Mouse (Mus musculus) midbrain, postnatal 0 days (tissue): ENCODE data around the gene Qars. TPM values are rescaled to one million over a fixed set of nuclear protein-coding genes. Genes with fewer than 3 reads are reported as not detected.

Source experiments
- ATAC-seq: fragments of 200-750 bp; cut with Nextera tagmentation; 2 replicates; pipeline ENCODE4 v1.8.0; 2017; ENCODE audit warnings: moderate number of reproducible peaks, mild to moderate bottlenecking, moderate TSS enrichment, moderate library complexity; ENCODE audit not compliant: low FRiP score
- DNase-seq: peaks from one replicate; pipeline ENCODE4 v3.0.0-alpha.2; 2015; ENCODE audit warnings: low spot score
- H3K27ac ChIP-seq: fragments of 300-500 bp; sonication (generic); 2 replicates; pipeline ENCODE4 v1.5.1; 2014; ENCODE audit warnings: low read depth, mild to moderate bottlenecking, low read length, mixed read lengths
- H3K27me3 ChIP-seq: fragments of 300-500 bp; sonication (generic); 2 replicates; pipeline ENCODE4 v1.6.1; 2014; ENCODE audit warnings: low read length, control low read depth, mixed read lengths; ENCODE audit not compliant: insufficient read depth
- H3K36me3 ChIP-seq: fragments of 300-500 bp; sonication (generic); 2 replicates; pipeline ENCODE4 v1.6.1; 2014; ENCODE audit warnings: low read length, control low read depth, mixed read lengths; ENCODE audit not compliant: insufficient read depth
- H3K4me1 ChIP-seq: fragments of 300-500 bp; sonication (generic); 2 replicates; pipeline ENCODE4 v1.6.1; 2014; ENCODE audit warnings: mild to moderate bottlenecking, control low read depth, antibody characterized with exemption, low read length, mixed read lengths; ENCODE audit not compliant: insufficient read depth
- H3K4me2 ChIP-seq: fragments of 300-500 bp; sonication (generic); 2 replicates; pipeline ENCODE4 v1.6.1; 2014; ENCODE audit warnings: low read depth, mild to moderate bottlenecking, low read length, mixed read lengths; ENCODE audit not compliant: poor library complexity, severe bottlenecking
- H3K4me3 ChIP-seq: fragments of 300-500 bp; sonication (generic); 2 replicates; pipeline ENCODE4 v1.5.1; 2014; ENCODE audit warnings: low read depth, mild to moderate bottlenecking, low read length, moderate library complexity
- H3K9ac ChIP-seq: fragments of 300-500 bp; sonication (generic); replicated peaks from 2 replicates; pipeline ENCODE4 v1.6.1; 2014; ENCODE audit warnings: mild to moderate bottlenecking, low read length, moderate library complexity, mixed read lengths; ENCODE audit not compliant: poor library complexity, severe bottlenecking
- H3K9me3 ChIP-seq: fragments of 300-500 bp; sonication (generic); 2 replicates; pipeline ENCODE4 v1.6.1; 2016; ENCODE audit warnings: low read length, control low read depth
- CTCF ChIP-seq: IDR thresholded peaks from 2 replicates; pipeline ENCODE4 v1.5.1; 2016; ENCODE audit warnings: antibody characterized with exemption, mild to moderate bottlenecking
- WGBS: fragments of 180-500 bp; shearing (Covaris S2); extraction: QIAGEN DNeasy Blood & Tissue Kit; methylation state at CpG from one replicate; pipeline ENCODE4 v1.1.7; 2014; 5-methylcytosine and 5-hydroxymethylcytosine counted together
- polyA plus RNA-seq: library from polyadenylated mRNA; unstranded; fragments of >200 nt; fragmentation: Nextera tagmentation; extraction: Ambion mirVana; gene quantifications from 2 replicates; pipeline ENCODE4 v1.2.1, GENCODE M21; 2015
- total RNA-seq: library from RNA; depleted of rRNA; stranded (reverse); fragments of >200 nt; gene quantifications from 2 replicates; pipeline ENCODE4 v1.2.3, GENCODE M21; 2014; rRNA removed

The Qars gene
- total and polyA plus RNA-seq, 2 experiments from 2014 or later: 62.6 to 107 TPM

DNA sequence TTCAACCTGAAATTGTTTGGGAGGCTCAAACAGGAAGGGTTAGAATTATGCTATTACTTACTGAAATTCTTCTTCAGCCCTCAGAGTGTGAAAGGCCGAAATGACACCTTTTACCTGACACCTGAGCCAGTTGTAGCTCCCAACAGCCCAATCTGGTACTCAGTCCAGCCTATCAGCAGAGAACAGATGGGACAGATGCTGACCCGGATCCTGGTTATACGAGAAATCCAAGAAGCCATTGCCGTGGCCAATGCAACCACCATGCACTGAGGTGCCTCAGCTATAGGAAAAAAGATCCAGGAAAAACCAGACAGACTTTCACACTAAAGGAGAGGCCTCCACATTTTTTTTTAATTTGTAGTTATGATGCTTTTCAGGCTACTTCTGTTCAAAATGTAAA is 51.7 kb downstream of the Qars start:
- TF ChIP-seq CTCF: no peak
- peaks cover 40% of the 10 kb centered on the region for H3K36me3 ChIP-seq
- ATAC-seq (no peak), DNase-seq (no peak)
- 93% methylated on average over 4 of the region's 4 CpGs for WGBS
- H3K4me1 ChIP-seq: peaks cover 7% of the 10 kb centered on the region; the same call in 1 of the 2 replicates
- H3K27ac ChIP-seq: no peak overlapping the region
- no peaks in the 10 kb centered on the region for H3K27me3 ChIP-seq
- H3K4me3 ChIP-seq: no peak overlapping the region
- H3K9me3 ChIP-seq: no peaks in the 10 kb centered on the region
- H3K9ac ChIP-seq: no peak overlapping the region
- no peak overlapping the region for H3K4me2 ChIP-seq

DNA sequence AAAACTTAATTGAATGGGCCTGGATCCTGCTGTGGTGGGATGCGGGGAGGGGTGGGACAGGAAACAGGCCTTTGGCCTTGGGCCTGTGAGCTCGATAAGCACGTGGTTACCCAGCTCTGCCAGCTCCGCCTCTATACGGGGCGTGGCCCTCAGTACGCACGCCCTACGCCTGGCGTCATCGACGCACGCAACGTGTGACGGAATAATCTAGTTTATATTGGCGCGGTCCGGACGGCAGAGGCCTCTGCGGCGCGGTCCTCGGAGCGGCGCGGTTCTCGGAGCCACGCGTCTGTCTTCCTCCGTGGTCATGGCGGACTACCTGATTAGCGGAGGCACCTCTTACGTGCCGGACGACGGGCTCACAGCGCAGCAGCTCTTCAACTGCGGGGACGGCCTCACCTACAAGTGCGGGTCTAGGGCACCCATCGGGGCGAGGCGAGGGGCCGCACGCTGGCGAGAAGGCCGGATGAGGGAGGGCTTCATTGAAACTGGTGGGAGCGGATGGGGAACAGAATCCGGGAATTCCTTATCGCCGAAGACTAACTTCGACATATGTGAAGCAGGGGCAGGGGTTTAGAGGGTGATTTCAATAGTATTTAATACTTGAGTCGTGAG is 52.8 kb downstream of the Qars start, which contains the start of gene Impdh2:
TSS of gene Impdh2 (plus strand) at position 60 of the 615 bp plus-strand sequence.
- TF ChIP-seq CTCF: peak; percentile 28
- peak within 1 kb of the TSS; percentile 69 for H3K4me2 ChIP-seq
- ATAC-seq (peak; percentile 97), DNase-seq (peak; percentile 99)
- peak within 1 kb of the TSS; percentile 53 for H3K4me3 ChIP-seq
- under 1% methylated on average over 53 of the region's 53 CpGs for WGBS
- peaks cover 47% of the 10 kb centered on the region for H3K36me3 ChIP-seq
- H3K9me3 ChIP-seq: no peaks in the 10 kb centered on the region
- H3K27ac ChIP-seq: peak within 1 kb of the TSS; percentile 65
- H3K27me3 ChIP-seq: no peaks in the 10 kb centered on the region
- peaks cover 7% of the 10 kb centered on the region; the same call in 1 of the 2 replicates for H3K4me1 ChIP-seq
- H3K9ac ChIP-seq: peak within 1 kb of the TSS; percentile 71

DNA sequence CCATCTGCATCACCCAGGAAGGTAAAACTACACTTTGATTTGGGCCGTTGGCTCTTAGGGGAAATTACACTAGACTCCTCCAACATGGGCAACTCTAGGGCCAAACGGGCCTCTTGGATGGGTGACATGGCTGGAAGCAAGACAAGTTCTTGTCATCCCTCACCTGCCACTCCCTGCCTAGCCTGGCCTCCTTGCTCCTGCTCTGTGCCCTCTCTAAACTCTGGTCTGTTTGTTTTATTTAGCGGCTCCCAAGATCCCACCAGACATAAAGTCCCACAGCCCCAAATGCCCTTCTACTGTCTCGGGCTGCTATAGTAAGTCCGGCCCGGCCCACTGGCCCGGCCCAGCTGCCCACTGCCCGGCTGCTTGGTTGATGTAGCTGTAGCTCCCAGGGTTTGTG is 56.2 kb downstream of the Qars start:
- H3K4me1 ChIP-seq: peaks cover 16% of the 10 kb centered on the region
- peaks cover 24% of the 10 kb centered on the region for H3K36me3 ChIP-seq
- no peak overlapping the region for H3K27ac ChIP-seq
- DNase-seq (no peak), ATAC-seq (no peak)
- TF ChIP-seq CTCF: no peak
- no peak overlapping the region for H3K9ac ChIP-seq
- no peak overlapping the region for H3K4me3 ChIP-seq
- no peaks in the 10 kb centered on the region for H3K27me3 ChIP-seq
- 95% methylated on average over 8 of the region's 8 CpGs for WGBS
- H3K9me3 ChIP-seq: no peaks in the 10 kb centered on the region
- no peak overlapping the region for H3K4me2 ChIP-seq

DNA sequence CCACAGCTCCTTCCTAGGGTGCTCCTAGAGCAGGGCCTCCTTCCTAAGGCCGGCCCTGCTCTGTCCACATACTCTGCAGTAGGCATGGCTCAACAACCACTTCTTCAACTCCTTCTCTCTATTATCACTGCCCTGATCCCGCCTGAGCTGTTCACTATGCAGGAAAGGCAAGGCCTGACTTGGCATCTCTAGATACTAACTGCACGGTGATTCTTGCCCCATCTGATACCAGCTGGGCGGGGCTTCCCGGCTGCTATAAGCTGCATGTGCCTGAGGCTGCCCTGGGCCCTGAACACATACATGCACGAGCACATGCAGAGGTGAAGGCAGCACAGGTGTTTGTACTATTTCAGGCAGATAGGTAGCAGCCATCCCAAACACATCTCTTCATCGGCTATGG is 56.6 kb downstream of the Qars start:
- Histone ChIP-seq H3K27me3 (no peaks in the 10 kb centered on the region), H3K4me3 (no peak overlapping the region), H3K27ac (no peak overlapping the region), H3K9ac (no peak overlapping the region), H3K9me3 (no peaks in the 10 kb centered on the region), H3K36me3 (peaks cover 24% of the 10 kb centered on the region), H3K4me2 (no peak overlapping the region), H3K4me1 (peaks cover 16% of the 10 kb centered on the region)
- 90% methylated on average over 7 of the region's 7 CpGs for WGBS
- TF ChIP-seq CTCF: no peak
- ATAC-seq (no peak), DNase-seq (no peak)

Other genes with a start within 250 kb of the Qars start
- 126 and 141 TPM in 2 replicates for gene Dag1, start 243.7 kb upstream of the Qars start, total RNA-seq
- gene Dag1, start 243.7 kb upstream of the Qars start, polyA plus RNA-seq: 78.7 and 79.7 TPM in 2 replicates
- gene Nicn1, start 217.3 kb upstream of the Qars start, total RNA-seq: 80.7 and 107 TPM in 2 replicates
- 122 and 142 TPM in 2 replicates for gene Nicn1, start 217.3 kb upstream of the Qars start, polyA plus RNA-seq
- 27.7 and 30.2 TPM in 2 replicates for gene Amt, start 210.9 kb upstream of the Qars start, total RNA-seq
- 28.1 and 30.9 TPM in 2 replicates for gene Amt, start 210.9 kb upstream of the Qars start, polyA plus RNA-seq
- 120 and 124 TPM in 2 replicates for gene Rhoa, start 201.6 kb upstream of the Qars start, total RNA-seq
- 242 and 252 TPM in 2 replicates for gene Rhoa, start 201.6 kb upstream of the Qars start, polyA plus RNA-seq
- gene Tcta, start 201.5 kb upstream of the Qars start, total RNA-seq: 59.8 and 61.2 TPM in 2 replicates
- gene Tcta, start 201.5 kb upstream of the Qars start, polyA plus RNA-seq: 76.3 and 79.8 TPM in 2 replicates
- 225 and 226 TPM in 2 replicates for gene Gpx1, start 168.8 kb upstream of the Qars start, total RNA-seq
- gene Gpx1, start 168.8 kb upstream of the Qars start, polyA plus RNA-seq: 430 and 447 TPM in 2 replicates
- 114 and 132 TPM in 2 replicates for gene Usp4, start 159.9 kb upstream of the Qars start, total RNA-seq
- gene Usp4, start 159.9 kb upstream of the Qars start, polyA plus RNA-seq: 102 and 106 TPM in 2 replicates
- 2.1 and 3.0 TPM in 2 replicates for gene 1700102P08Rik, start 114.9 kb upstream of the Qars start, total RNA-seq
- gene 1700102P08Rik, start 114.9 kb upstream of the Qars start, polyA plus RNA-seq: 0.99 and 1.4 TPM in 2 replicates
- gene Ccdc36, start 79.2 kb upstream of the Qars start, total RNA-seq: 1.5 and 2.0 TPM in 2 replicates
- gene Ccdc36, start 79.2 kb upstream of the Qars start, polyA plus RNA-seq: 1.9 TPM in 2 replicates
- not detected in 2 replicates for gene BC048562, start 71.2 kb upstream of the Qars start, total RNA-seq
- not detected in 2 replicates for gene BC048562, start 71.2 kb upstream of the Qars start, polyA plus RNA-seq
- 37.3 and 39.8 TPM in 2 replicates for gene Ccdc71, start 47.2 kb upstream of the Qars start, total RNA-seq
- gene Ccdc71, start 47.2 kb upstream of the Qars start, polyA plus RNA-seq: 56.8 and 61.2 TPM in 2 replicates
- gene Klhdc8b, start 46.1 kb upstream of the Qars start, total RNA-seq: 82.4 and 86.3 TPM in 2 replicates
- 56.1 and 59.2 TPM in 2 replicates for gene Klhdc8b, start 46.1 kb upstream of the Qars start, polyA plus RNA-seq
- gene Lamb2, start 28.0 kb upstream of the Qars start, total RNA-seq: 56.5 and 169 TPM in 2 replicates
- gene Lamb2, start 28.0 kb upstream of the Qars start, polyA plus RNA-seq: 15.8 and 18.5 TPM in 2 replicates
- 86.5 and 113 TPM in 2 replicates for gene Usp19, start 17.1 kb upstream of the Qars start, total RNA-seq
- gene Usp19, start 17.1 kb upstream of the Qars start, polyA plus RNA-seq: 48.2 and 50.7 TPM in 2 replicates
- gene Qrich1, start 9.1 kb downstream of the Qars start, total RNA-seq: 240 and 284 TPM in 2 replicates
- gene Qrich1, start 9.1 kb downstream of the Qars start, polyA plus RNA-seq: 103 and 109 TPM in 2 replicates
- 81.3 and 81.7 TPM in 2 replicates for gene Impdh2, start 52.6 kb downstream of the Qars start, total RNA-seq
- gene Impdh2, start 52.6 kb downstream of the Qars start, polyA plus RNA-seq: 93.7 and 96.6 TPM in 2 replicates
- 56.9 and 62.9 TPM in 2 replicates for gene Ndufaf3, start 59.7 kb downstream of the Qars start, total RNA-seq
- 93.1 and 93.8 TPM in 2 replicates for gene Ndufaf3, start 59.7 kb downstream of the Qars start, polyA plus RNA-seq
- 98.3 and 119 TPM in 2 replicates for gene Dalrd3, start 62.2 kb downstream of the Qars start, total RNA-seq
- gene Dalrd3, start 62.2 kb downstream of the Qars start, polyA plus RNA-seq: 310 and 313 TPM in 2 replicates
- gene Wdr6, start 71.0 kb downstream of the Qars start, total RNA-seq: 610 and 628 TPM in 2 replicates
- gene Wdr6, start 71.0 kb downstream of the Qars start, polyA plus RNA-seq: 378 and 391 TPM in 2 replicates
- gene P4htm, start 90.0 kb downstream of the Qars start, total RNA-seq: 51.7 and 65.8 TPM in 2 replicates
- gene P4htm, start 90.0 kb downstream of the Qars start, polyA plus RNA-seq: 48.7 and 53.5 TPM in 2 replicates
- gene Arih2, start 141.7 kb downstream of the Qars start, total RNA-seq: 43.1 and 61.9 TPM in 2 replicates
- gene Arih2, start 141.7 kb downstream of the Qars start, polyA plus RNA-seq: 36.7 and 37.3 TPM in 2 replicates
- gene Slc25a20, start 154.4 kb downstream of the Qars start, total RNA-seq: 32.5 and 50.8 TPM in 2 replicates
- 44.4 and 45.4 TPM in 2 replicates for gene Slc25a20, start 154.4 kb downstream of the Qars start, polyA plus RNA-seq
- gene Prkar2a, start 181.6 kb downstream of the Qars start, total RNA-seq: 107 and 137 TPM in 2 replicates
- gene Prkar2a, start 181.6 kb downstream of the Qars start, polyA plus RNA-seq: 44.8 and 49.7 TPM in 2 replicates